Mouse (Mus musculus): ENCODE measurements around the gene Gpatch8.
A peak's percentile ranks its signal among the peaks of the same experiment; 100 is the strongest.
"Not testable (repeated sequence)": the region's sequence is repeated elsewhere in the genome, so short reads cannot be mapped to it uniquely, and the experiment has no call there.

Gpatch8 gene

GRCm38 (mm10) chr11:102572866-102573663 lies 16.9 kb upstream of the Gpatch8 start:
- DNase-seq (ENCODE audit: low read depth, low spot score): peak; percentile 73

GRCm38 (mm10) chr11:102568756-102569377 lies 12.7 kb upstream of the Gpatch8 start:
- DNase-seq (ENCODE audit: low read depth, low spot score): no peak

- DNase-seq (ENCODE audit: low read depth, low spot score): peak; percentile 20
Measured at GRCm38 (mm10) chr11:102568191-102568590, 12.0 kb upstream of the Gpatch8 start.

- DNase-seq (ENCODE audit: low read depth, low spot score): no peak
Measured at GRCm38 (mm10) chr11:102567723-102568122, 11.5 kb upstream of the Gpatch8 start.

GRCm38 (mm10) chr11:102567157-102567556 lies 11.0 kb upstream of the Gpatch8 start:
- no peak for DNase-seq (ENCODE audit: low read depth, low spot score)

GRCm38 (mm10) chr11:102566290-102566689 lies 10.1 kb upstream of the Gpatch8 start:
- DNase-seq (ENCODE audit: low read depth, low spot score): no peak

- DNase-seq (ENCODE audit: low read depth, low spot score): no peak
Measured at GRCm38 (mm10) chr11:102565741-102566140, 9.5 kb upstream of the Gpatch8 start.

GRCm38 (mm10) chr11:102564952-102565671 lies 8.9 kb upstream of the Gpatch8 start:
- DNase-seq (ENCODE audit: low read depth, low spot score): not testable (repeated sequence)

GRCm38 (mm10) chr11:102558704-102559103 lies 2.5 kb upstream of the Gpatch8 start:
- no peak for DNase-seq (ENCODE audit: low read depth, low spot score)

- no peak for DNase-seq (ENCODE audit: low read depth, low spot score)
Measured at GRCm38 (mm10) chr11:102557386-102557785, 1.2 kb upstream of the Gpatch8 start.

GRCm38 (mm10) chr11:102556716-102557074 lies 503 bp upstream of the Gpatch8 start:
- no peak for DNase-seq (ENCODE audit: low read depth, low spot score)

- no peak for DNase-seq (ENCODE audit: low read depth, low spot score)
Measured at GRCm38 (mm10) chr11:102555400-102556030, 677 bp downstream of the Gpatch8 start.

GRCm38 (mm10) chr11:102552051-102552450 lies 4.1 kb downstream of the Gpatch8 start:
- no peak for DNase-seq (ENCODE audit: low read depth, low spot score)

GRCm38 (mm10) chr11:102551176-102551575 lies 5.0 kb downstream of the Gpatch8 start:
- no peak for DNase-seq (ENCODE audit: low read depth, low spot score)

GRCm38 (mm10) chr11:102541471-102541870 lies 14.7 kb downstream of the Gpatch8 start:
- no peak for DNase-seq (ENCODE audit: low read depth, low spot score)

GRCm38 (mm10) chr11:102540286-102540685 lies 15.9 kb downstream of the Gpatch8 start:
- DNase-seq (ENCODE audit: low read depth, low spot score): not testable (repeated sequence)

GRCm38 (mm10) chr11:102539690-102540089 lies 16.5 kb downstream of the Gpatch8 start:
- no peak for DNase-seq (ENCODE audit: low read depth, low spot score)

- no peak for DNase-seq (ENCODE audit: low read depth, low spot score)
Measured at GRCm38 (mm10) chr11:102536210-102536609, 20.0 kb downstream of the Gpatch8 start.

GRCm38 (mm10) chr11:102534078-102534477 lies 22.1 kb downstream of the Gpatch8 start:
- DNase-seq (ENCODE audit: low read depth, low spot score): no peak

GRCm38 (mm10) chr11:102531425-102531824 lies 24.8 kb downstream of the Gpatch8 start:
- DNase-seq (ENCODE audit: low read depth, low spot score): no peak

- no peak for DNase-seq (ENCODE audit: low read depth, low spot score)
Measured at GRCm38 (mm10) chr11:102514793-102515424, 41.3 kb downstream of the Gpatch8 start.
